Mouse (Mus musculus): ENCODE data around the gene Cer1. TPM values are rescaled to one million over a fixed set of nuclear protein-coding genes. Genes with fewer than 3 reads are reported as not detected.

Gene Cer1
- polyA plus RNA-seq, 1 experiment from 2014 or later = not detected

DNA sequence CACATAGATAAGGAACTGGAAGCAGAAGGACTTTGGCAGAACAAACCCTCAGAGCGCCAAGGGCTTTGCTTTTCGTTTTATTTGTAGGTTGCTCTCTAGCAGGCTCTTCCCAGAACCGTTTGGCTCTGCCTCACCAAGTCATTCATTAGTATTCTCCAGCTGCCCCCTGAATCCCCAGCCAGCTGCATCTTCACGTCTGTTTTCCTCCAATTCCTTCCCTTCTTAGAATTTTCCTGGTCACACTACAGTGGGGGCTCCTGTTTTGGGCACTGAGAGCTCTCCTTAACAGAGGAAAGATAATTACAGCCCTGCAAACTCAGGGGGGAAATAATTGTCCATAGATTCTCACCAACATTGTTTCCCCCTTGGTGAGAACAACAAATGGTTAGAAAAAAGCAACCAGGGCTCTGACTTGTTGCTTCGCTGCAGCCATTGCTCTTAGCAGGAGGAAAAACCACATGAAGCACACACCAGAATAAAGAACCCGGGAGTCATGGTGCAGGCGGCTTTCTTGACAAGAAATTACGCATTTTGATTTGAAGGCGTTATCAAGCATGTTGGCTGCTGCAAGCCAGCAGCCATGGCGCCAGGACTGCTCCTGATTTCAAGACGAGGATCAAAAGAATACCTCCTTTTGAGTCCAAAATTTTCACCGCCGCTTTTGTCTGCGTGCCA, 31.2 kb upstream of the Cer1 start:
- Histone ChIP-seq H3K4me3 (ENCODE audit: control insufficient read depth in 1 of 2, insufficient read depth in 1 of 2, low read depth in 1 of 2, low read length in 2 of 2) (no peak overlapping the region), H3K9ac (ENCODE audit: low read length) (no peak overlapping the region), H3K27me3 (ENCODE audit: control insufficient read depth, insufficient read depth, low read length) (no peaks in the 10 kb centered on the region), H3K27ac (replicated peaks in 1 of 2; ENCODE audit: control insufficient read depth in 1 of 2, insufficient read depth in 1 of 2, low read depth in 2 of 2, low read length in 2 of 2) (peak overlapping the region; percentile 23 to 38; a peak in 3 of 4 replicates), H3K36me3 (ENCODE audit: control insufficient read depth, insufficient read depth, low read length) (0 out of 2 replicates have a peak, but pooled peaks cover 6% of the 10 kb centered on the region), H3K4me1 (ENCODE audit: control insufficient read depth in 2 of 2, insufficient read depth in 2 of 2, low read length in 2 of 2) (peaks cover 5 to 6% of the 10 kb centered on the region in 2 experiments; a peak in 3 of 4 replicates), H3K9me3 (ENCODE audit: control insufficient read depth, low read length) (no peaks in the 10 kb centered on the region), H3K4me2 (ENCODE audit: low read length) (0 out of 2 replicates have a peak overlapping the region, but pooled peaks have one; percentile 3)
- no peak for ATAC-seq (ENCODE audit: insufficient number of reproducible peaks, insufficient read depth, low FRiP score, low read depth)
- 57% methylated on average over 14 of the region's 14 CpGs for WGBS

- WGBS = 50% methylated on average over 7 of the region's 7 CpGs
- Histone ChIP-seq H3K4me1 (ENCODE audit: control insufficient read depth in 2 of 2, insufficient read depth in 2 of 2, low read length in 2 of 2) (peaks cover 5 to 6% of the 10 kb centered on the region in 2 experiments; a peak in 3 of 4 replicates), H3K27me3 (ENCODE audit: control insufficient read depth, insufficient read depth, low read length) (no peaks in the 10 kb centered on the region), H3K4me3 (ENCODE audit: control insufficient read depth in 1 of 2, insufficient read depth in 1 of 2, low read depth in 1 of 2, low read length in 2 of 2) (no peak overlapping the region), H3K4me2 (ENCODE audit: low read length) (0 out of 2 replicates have a peak overlapping the region, but pooled peaks have one; percentile 3), H3K9me3 (ENCODE audit: control insufficient read depth, low read length) (no peaks in the 10 kb centered on the region), H3K36me3 (ENCODE audit: control insufficient read depth, insufficient read depth, low read length) (0 out of 2 replicates have a peak, but pooled peaks cover 6% of the 10 kb centered on the region), H3K9ac (ENCODE audit: low read length) (no peak overlapping the region), H3K27ac (replicated peaks in 1 of 2; ENCODE audit: control insufficient read depth in 1 of 2, insufficient read depth in 1 of 2, low read depth in 2 of 2, low read length in 2 of 2) (peak overlapping the region in 1 of 2 experiments; percentile 38; a peak in 2 of 4 replicates)
- ATAC-seq (ENCODE audit: insufficient number of reproducible peaks, insufficient read depth, low FRiP score, low read depth) = no peak
Observed at GRCm38 (mm10) chr4:82915576-82915975, 30.6 kb upstream of the Cer1 start.

DNA sequence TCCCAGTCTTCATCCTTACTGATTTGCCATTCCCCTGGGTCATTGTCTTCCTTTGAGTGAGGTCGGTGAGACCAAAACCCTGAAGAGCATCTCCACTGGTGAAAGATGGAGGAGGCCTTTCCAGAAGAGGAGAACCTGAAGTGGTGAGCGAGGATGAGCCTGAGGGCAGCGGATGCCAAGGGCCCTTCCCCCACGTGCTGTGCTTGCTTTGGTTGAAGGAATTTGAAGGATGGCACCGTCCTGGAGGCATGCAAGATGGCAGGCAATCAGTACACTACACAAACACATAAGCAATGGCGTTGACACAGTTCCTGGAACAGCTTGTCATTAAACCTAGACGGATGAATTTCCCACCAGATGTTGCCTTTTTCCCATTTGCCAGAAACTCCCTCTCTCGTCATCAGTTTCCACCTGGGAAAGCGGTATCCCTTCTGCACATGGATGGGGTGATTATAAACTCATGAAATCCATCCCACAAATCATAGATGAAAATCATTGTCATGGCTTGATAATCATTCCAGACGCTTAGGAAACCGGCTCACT, 29.7 kb upstream of the Cer1 start:
- 78% methylated on average over 11 of the region's 11 CpGs for WGBS
- Histone ChIP-seq H3K9ac (ENCODE audit: low read length) (no peak overlapping the region), H3K36me3 (ENCODE audit: control insufficient read depth, insufficient read depth, low read length) (0 out of 2 replicates have a peak, but pooled peaks cover 6% of the 10 kb centered on the region), H3K4me2 (ENCODE audit: low read length) (no peak overlapping the region), H3K9me3 (ENCODE audit: control insufficient read depth, low read length) (no peaks in the 10 kb centered on the region), H3K27me3 (ENCODE audit: control insufficient read depth, insufficient read depth, low read length) (no peaks in the 10 kb centered on the region), H3K27ac (replicated peaks in 1 of 2; ENCODE audit: control insufficient read depth in 1 of 2, insufficient read depth in 1 of 2, low read depth in 2 of 2, low read length in 2 of 2) (no peak overlapping the region), H3K4me3 (ENCODE audit: control insufficient read depth in 1 of 2, insufficient read depth in 1 of 2, low read depth in 1 of 2, low read length in 2 of 2) (no peak overlapping the region), H3K4me1 (ENCODE audit: control insufficient read depth in 2 of 2, insufficient read depth in 2 of 2, low read length in 2 of 2) (peaks cover 5 to 6% of the 10 kb centered on the region in 2 experiments; a peak in 3 of 4 replicates)
- ATAC-seq (ENCODE audit: insufficient number of reproducible peaks, insufficient read depth, low FRiP score, low read depth) = no peak

GRCm38 (mm10) chr4:82895227-82895626, 10.3 kb upstream of the Cer1 start:
- no peak overlapping the region for H3K9ac ChIP-seq (ENCODE audit: low read length)
- ATAC-seq (ENCODE audit: insufficient number of reproducible peaks, insufficient read depth, low FRiP score, low read depth) = no peak
- no peak overlapping the region for H3K27ac ChIP-seq (replicated peaks in 1 of 2; ENCODE audit: control insufficient read depth in 1 of 2, insufficient read depth in 1 of 2, low read depth in 2 of 2, low read length in 2 of 2)
- no peaks in the 10 kb centered on the region for H3K4me1 ChIP-seq (ENCODE audit: control insufficient read depth in 2 of 2, insufficient read depth in 2 of 2, low read length in 2 of 2)
- no peak overlapping the region for H3K4me2 ChIP-seq (ENCODE audit: low read length)
- WGBS = 90% methylated on average over 10 of the region's 10 CpGs
- H3K4me3 ChIP-seq (ENCODE audit: control insufficient read depth in 1 of 2, insufficient read depth in 1 of 2, low read depth in 1 of 2, low read length in 2 of 2) = no peak overlapping the region
- no peaks in the 10 kb centered on the region for H3K36me3 ChIP-seq (ENCODE audit: control insufficient read depth, insufficient read depth, low read length)
- no peaks in the 10 kb centered on the region for H3K9me3 ChIP-seq (ENCODE audit: control insufficient read depth, low read length)
- H3K27me3 ChIP-seq (ENCODE audit: control insufficient read depth, insufficient read depth, low read length) = no peaks in the 10 kb centered on the region

DNA sequence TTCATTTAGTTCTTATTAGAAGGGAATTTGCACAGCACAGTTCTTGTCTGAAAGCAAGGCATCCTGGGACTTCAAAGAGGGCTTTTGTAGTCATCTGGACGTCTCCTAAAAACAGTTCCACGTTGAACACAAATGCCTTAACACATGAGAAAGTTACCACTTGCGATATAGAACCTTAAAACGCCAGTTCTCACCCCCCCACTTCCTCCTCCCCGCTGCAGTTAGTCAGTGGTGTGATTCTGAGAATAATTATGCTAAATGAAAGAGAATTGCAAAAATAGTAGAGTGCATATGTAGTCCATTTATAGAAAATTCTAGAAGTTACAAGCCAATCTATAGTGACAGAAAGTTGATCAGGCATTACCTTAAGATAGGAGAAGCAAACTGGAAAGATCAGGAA, 7.3 kb upstream of the Cer1 start:
- Histone ChIP-seq H3K27me3 (ENCODE audit: control insufficient read depth, insufficient read depth, low read length) (no peaks in the 10 kb centered on the region), H3K4me2 (ENCODE audit: low read length) (no peak overlapping the region), H3K36me3 (ENCODE audit: control insufficient read depth, insufficient read depth, low read length) (no peaks in the 10 kb centered on the region), H3K9ac (ENCODE audit: low read length) (no peak overlapping the region), H3K4me1 (ENCODE audit: control insufficient read depth in 2 of 2, insufficient read depth in 2 of 2, low read length in 2 of 2) (no peaks in the 10 kb centered on the region), H3K9me3 (ENCODE audit: control insufficient read depth, low read length) (no peaks in the 10 kb centered on the region), H3K4me3 (ENCODE audit: control insufficient read depth in 1 of 2, insufficient read depth in 1 of 2, low read depth in 1 of 2, low read length in 2 of 2) (no peak overlapping the region), H3K27ac (replicated peaks in 1 of 2; ENCODE audit: control insufficient read depth in 1 of 2, insufficient read depth in 1 of 2, low read depth in 2 of 2, low read length in 2 of 2) (no peak overlapping the region)
- ATAC-seq (ENCODE audit: insufficient number of reproducible peaks, insufficient read depth, low FRiP score, low read depth) = no peak
- 83% methylated on average over 5 of the region's 5 CpGs for WGBS

- WGBS = 77% methylated on average over 2 of the region's 2 CpGs
- H3K4me2 ChIP-seq (ENCODE audit: low read length) = no peak overlapping the region
- H3K9ac ChIP-seq (ENCODE audit: low read length) = no peak overlapping the region
- no peak overlapping the region for H3K4me3 ChIP-seq (ENCODE audit: control insufficient read depth in 1 of 2, insufficient read depth in 1 of 2, low read depth in 1 of 2, low read length in 2 of 2)
- no peak for ATAC-seq (ENCODE audit: insufficient number of reproducible peaks, insufficient read depth, low FRiP score, low read depth)
- H3K36me3 ChIP-seq (ENCODE audit: control insufficient read depth, insufficient read depth, low read length) = no peaks in the 10 kb centered on the region
- no peaks in the 10 kb centered on the region for H3K27me3 ChIP-seq (ENCODE audit: control insufficient read depth, insufficient read depth, low read length)
- no peak overlapping the region; a peak in 1 of 4 replicates for H3K27ac ChIP-seq (replicated peaks in 1 of 2; ENCODE audit: control insufficient read depth in 1 of 2, insufficient read depth in 1 of 2, low read depth in 2 of 2, low read length in 2 of 2)
- H3K4me1 ChIP-seq (ENCODE audit: control insufficient read depth in 2 of 2, insufficient read depth in 2 of 2, low read length in 2 of 2) = no peaks in the 10 kb centered on the region
- H3K9me3 ChIP-seq (ENCODE audit: control insufficient read depth, low read length) = no peaks in the 10 kb centered on the region
Observed at GRCm38 (mm10) chr4:82891566-82891965, 6.6 kb upstream of the Cer1 start.

DNA sequence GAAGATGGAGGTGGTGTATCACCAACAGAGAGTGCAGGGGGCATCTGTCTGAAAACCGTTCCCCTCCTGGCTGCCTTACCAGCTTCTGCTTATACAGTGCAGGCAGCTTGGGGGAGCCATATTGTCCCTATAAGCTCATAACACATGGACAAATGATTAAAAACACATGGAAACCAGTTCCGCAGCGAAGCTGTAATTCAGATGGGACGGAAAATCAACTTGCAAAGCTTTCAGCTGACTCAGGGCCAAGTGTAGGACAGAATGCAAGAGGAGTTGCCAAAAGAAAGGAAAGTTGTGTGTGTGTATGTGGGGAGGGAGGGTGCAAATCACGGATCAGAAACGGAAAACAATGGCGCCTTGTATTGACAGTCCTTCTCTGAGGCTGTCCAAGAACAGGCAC, 6.1 kb upstream of the Cer1 start:
- Histone ChIP-seq H3K36me3 (ENCODE audit: control insufficient read depth, insufficient read depth, low read length) (no peaks in the 10 kb centered on the region), H3K27ac (replicated peaks in 1 of 2; ENCODE audit: control insufficient read depth in 1 of 2, insufficient read depth in 1 of 2, low read depth in 2 of 2, low read length in 2 of 2) (peak overlapping the region; percentile 55), H3K4me2 (ENCODE audit: low read length) (no peak overlapping the region), H3K4me1 (ENCODE audit: control insufficient read depth in 2 of 2, insufficient read depth in 2 of 2, low read length in 2 of 2) (no peaks in the 10 kb centered on the region), H3K9me3 (ENCODE audit: control insufficient read depth, low read length) (no peaks in the 10 kb centered on the region), H3K27me3 (ENCODE audit: control insufficient read depth, insufficient read depth, low read length) (no peaks in the 10 kb centered on the region), H3K9ac (ENCODE audit: low read length) (no peak overlapping the region), H3K4me3 (ENCODE audit: control insufficient read depth in 1 of 2, insufficient read depth in 1 of 2, low read depth in 1 of 2, low read length in 2 of 2) (no peak overlapping the region)
- 71% methylated on average over 7 of the region's 7 CpGs for WGBS
- no peak for ATAC-seq (ENCODE audit: insufficient number of reproducible peaks, insufficient read depth, low FRiP score, low read depth)
